Mouse (Mus musculus) gastrocnemius, postnatal 4 days (tissue): ENCODE data around the gene Hoxb7. TPM values are rescaled to one million over a fixed set of nuclear protein-coding genes. Genes with fewer than 3 reads are reported as not detected.
A peak's percentile ranks its signal among the peaks of the same experiment; 100 is the strongest.

Experiments
- DNase-seq, 2 experiments: peaks; one replicate each; pipeline ENCODE4 v3.0.0; 2021 to 2022; ENCODE audit warnings: low spot score in 2 of 2, mixed read lengths in 2 of 2
- total RNA-seq, 2 experiments: library from RNA; stranded (reverse); gene quantifications; 2 replicates each; pipeline ENCODE4 v1.2.3; 2021

Gene Hoxb7
- total RNA-seq, 2 experiments from 2014 or later, result 1.8 to 2.1 TPM

GRCm38 (mm10) chr11:96267021-96267920 lies 19.2 kb upstream of the Hoxb7 start:
- no peak for DNase-seq

DNA sequence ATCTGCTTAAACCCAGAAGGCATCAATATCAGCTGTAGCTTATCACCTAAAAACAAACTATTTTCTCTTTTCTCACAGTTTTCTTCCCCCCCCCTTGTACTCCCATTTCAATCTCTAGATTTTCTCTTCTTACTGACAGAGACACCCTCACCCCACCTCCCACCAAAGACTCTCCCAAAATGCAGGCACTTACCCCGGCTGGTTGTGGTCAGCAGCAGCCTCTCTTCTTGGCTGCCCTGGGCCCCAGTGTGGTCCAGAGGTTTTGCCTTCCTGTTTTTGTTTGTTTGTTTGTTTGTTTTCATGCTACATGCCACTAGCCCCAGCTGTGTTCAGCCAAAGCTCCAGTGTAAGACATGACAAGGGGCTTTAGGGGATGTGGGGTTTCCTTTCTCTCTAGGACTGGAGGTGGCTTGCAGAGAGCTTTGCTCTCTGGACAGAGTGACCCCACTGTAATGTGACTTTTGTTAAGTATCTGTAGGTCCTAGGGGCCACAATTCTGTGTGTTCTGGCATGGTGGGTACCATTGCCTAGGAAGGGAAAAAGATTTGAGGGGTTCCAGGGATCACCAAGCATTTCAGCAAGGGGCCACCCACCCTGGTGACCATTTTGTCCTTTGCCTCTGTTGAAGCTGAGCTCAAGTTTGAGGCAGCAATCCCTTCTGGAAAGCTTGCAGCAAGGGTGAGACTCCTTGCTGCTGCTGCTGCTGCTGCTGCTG lies 18.2 kb upstream of the Hoxb7 start:
- DNase-seq, result no peak

GRCm38 (mm10) chr11:96269869-96270268 lies 16.6 kb upstream of the Hoxb7 start:
- peak in 1 of 2 experiments; percentile 25 for DNase-seq

GRCm38 (mm10) chr11:96270996-96271540 lies 15.4 kb upstream of the Hoxb7 start, which contains the start of gene Hoxb9:
Gene Hoxb9 (plus strand): TSS chr11:96271457.
- no peak for DNase-seq

DNA sequence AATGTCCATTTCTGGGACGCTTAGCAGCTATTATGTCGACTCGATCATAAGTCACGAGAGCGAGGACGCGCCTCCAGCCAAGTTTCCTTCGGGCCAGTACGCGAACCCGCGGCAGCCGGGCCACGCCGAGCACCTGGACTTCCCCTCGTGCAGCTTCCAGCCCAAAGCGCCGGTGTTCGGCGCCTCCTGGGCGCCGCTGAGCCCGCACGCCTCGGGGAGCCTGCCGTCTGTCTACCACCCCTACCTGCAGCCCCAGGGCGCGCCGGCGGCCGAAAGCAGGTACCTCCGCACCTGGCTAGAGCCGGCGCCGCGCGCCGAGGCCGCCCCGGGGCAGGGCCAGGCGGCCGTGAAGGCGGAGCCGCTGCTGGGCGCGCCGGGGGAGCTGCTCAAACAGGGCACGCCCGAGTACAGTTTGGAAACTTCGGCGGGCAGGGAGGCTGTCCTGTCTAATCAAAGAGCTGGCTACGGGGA lies 14.8 kb upstream of the Hoxb7 start:
- peak in 1 of 2 experiments; percentile 19 for DNase-seq

DNA sequence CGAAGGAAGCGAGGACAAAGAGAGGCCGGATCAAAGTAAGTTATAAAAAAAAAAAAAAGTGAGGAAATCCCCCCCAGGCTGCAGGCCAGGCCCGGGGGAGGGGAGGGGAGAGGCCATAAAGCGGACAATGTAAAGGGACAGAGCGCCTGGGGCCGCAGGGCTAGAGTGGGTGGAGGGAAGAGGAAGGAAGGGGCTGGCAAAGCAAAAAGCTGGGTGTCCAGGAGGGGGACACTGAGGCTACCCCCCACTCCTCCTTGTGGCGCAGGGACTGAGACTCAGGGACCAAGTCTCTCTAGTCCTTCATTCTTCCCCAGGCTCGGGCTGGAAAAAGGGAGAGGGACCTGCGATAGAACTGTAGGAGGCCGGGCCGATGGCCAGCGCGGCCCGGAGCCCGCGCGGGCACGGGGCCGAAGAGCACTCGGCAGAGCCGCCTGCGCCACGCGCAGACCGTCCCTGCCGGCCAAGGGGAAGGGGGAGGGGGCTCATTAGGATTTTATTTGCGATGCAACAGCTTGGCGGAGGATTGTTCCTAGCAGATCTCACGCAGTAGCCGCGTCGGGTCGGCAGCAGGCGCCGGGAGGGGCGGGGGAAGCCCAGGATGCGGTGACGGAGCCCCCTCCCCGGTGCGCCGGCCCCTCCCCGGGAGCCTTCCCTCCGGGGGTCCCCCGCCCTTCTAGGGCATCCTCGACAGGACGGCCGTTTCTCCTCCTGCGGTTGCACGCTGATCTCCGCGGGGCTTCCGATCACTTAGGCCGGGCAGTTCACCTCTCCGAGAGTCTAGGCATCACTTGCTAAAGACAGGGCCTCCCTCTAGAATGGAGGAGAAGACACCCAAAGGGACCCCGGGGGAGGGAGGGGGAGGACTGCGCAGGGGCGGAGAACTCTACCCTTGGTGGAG lies 14.2 kb upstream of the Hoxb7 start:
- no peak for DNase-seq

GRCm38 (mm10) chr11:96274428-96274827 lies 12.0 kb upstream of the Hoxb7 start:
- DNase-seq, result no peak

GRCm38 (mm10) chr11:96275896-96276295 lies 10.5 kb upstream of the Hoxb7 start:
- no peak for DNase-seq

- no peak for DNase-seq
Measured at GRCm38 (mm10) chr11:96277151-96278044, 9.0 kb upstream of the Hoxb7 start.

DNA sequence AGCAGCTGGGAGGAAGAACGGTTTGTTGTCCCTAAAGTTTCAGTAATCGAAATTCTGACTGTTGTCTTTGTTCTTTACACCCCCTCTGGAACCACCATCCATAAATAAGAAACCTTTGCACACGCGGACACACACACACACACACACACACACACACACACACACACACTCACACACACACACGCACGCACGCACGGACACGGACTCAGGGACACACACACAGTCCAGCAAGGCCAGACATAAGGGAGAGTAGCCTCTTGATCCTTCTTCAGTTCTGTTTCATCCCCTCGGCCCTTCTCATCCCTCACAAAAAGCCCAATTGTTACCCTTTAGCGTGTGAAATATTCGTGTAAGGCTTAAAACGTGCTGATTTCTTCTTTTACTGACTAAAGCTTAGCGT lies 8.1 kb upstream of the Hoxb7 start:
- no peak for DNase-seq

DNA sequence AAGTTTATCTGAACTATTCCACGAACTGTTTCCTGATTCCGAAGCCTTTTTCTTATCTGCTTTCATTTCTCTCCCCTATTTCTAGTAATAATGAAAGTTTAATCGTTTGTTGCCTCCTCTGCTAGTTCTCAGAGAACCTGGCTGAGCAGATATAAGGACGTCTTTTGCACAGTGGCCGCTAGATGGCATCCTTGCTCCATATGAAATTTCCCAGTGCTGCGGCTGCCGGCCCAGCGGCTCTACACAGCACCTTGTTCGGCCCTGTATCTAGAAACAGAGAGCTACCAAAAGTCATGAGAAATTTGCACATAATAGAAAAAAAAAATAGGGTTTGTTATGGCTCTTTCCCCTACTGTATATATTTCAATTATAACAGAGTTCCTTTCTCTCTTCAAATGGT lies 7.7 kb upstream of the Hoxb7 start:
- DNase-seq, result peak in 1 of 2 experiments; percentile 78

- DNase-seq, result no peak
Measured at GRCm38 (mm10) chr11:96279421-96280233, 6.8 kb upstream of the Hoxb7 start.

- DNase-seq, result no peak
Measured at GRCm38 (mm10) chr11:96280399-96281378, 5.7 kb upstream of the Hoxb7 start.

DNA sequence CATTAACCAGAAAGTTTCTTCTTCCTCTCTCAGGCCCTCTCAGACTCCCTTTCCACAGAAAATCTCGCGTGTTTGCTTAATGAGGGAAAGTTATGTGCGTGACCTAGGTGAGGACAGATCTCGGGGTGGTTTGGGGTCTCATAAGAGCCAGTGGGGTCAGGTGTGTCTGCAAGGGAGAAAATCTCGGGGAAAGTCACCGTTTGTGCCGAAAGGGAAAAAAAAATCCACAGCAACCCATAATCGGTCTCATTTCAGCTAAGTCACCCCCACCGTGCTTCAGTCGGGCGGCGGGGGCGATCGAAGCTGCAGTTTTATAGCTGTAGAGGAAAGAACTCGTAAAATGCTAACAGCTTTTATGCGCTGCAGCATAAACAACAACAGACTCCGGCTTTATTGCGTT lies 5.0 kb upstream of the Hoxb7 start:
- DNase-seq, result no peak

GRCm38 (mm10) chr11:96281855-96282570 lies 4.4 kb upstream of the Hoxb7 start, which contains the start of gene Hoxb8:
Gene Hoxb8 (plus strand): TSS chr11:96281905.
- DNase-seq, result no peak

DNA sequence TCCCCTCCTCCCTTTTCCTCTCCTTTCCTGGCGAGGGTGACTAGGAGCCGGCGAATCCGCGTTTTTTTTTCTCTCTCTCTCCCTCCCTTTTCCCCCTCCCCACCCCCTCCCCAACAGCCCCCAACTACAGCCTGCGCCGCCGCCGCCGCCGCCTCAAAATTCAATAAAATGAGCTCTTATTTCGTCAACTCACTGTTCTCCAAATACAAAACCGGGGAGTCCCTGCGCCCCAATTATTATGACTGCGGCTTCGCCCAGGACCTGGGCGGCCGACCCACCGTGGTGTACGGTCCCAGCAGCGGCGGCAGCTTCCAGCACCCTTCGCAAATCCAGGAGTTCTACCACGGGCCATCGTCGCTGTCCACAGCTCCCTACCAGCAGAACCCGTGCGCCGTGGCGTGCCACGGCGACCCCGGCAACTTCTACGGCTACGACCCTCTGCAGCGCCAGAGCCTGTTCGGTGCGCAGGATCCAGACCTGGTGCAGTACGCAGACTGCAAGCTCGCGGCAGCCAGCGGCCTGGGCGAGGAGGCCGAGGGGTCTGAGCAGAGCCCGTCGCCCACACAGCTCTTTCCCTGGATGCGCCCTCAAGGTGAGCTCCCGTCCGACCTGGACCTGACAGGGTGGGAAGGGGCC lies 3.5 kb upstream of the Hoxb7 start:
- no peak for DNase-seq
